Mouse (Mus musculus) gastrocnemius, adult 2 months (tissue): ENCODE results near the gene Npas2. TPM values are rescaled to one million over a fixed set of nuclear protein-coding genes. Genes with fewer than 3 reads are reported as not detected.

Experiments used
- DNase-seq: peaks from one replicate; pipeline ENCODE4 v3.0.0; 2022
- H3K27ac ChIP-seq: fragments of 200-600 bp; 2 replicates; pipeline ENCODE4 v1.8.1; 2022; ENCODE audit warnings: mild to moderate bottlenecking
- H3K4me3 ChIP-seq: fragments of 200-600 bp; 2 replicates; pipeline ENCODE4 v1.8.1; 2022; ENCODE audit warnings: mild to moderate bottlenecking, moderate library complexity
- CTCF ChIP-seq: fragments of 200-600 bp; IDR thresholded peaks from 2 replicates; pipeline ENCODE4 v1.8.1; 2022; ENCODE audit warnings: antibody characterized with exemption, mild to moderate bottlenecking, moderate library complexity
- intact Hi-C: fragments of 180-260 bp; cut with DNase I; formaldehyde crosslinking; loops from one replicate; pipeline ENCODE4 v1.15.1; 2025
- total RNA-seq, 2 experiments: library from RNA; stranded (reverse); gene quantifications; 2 replicates each; pipeline ENCODE4 v1.2.3; 2021

The Npas2 gene
- total RNA-seq, 2 experiments from 2014 or later = 0.51 to 4.4 TPM

DNA sequence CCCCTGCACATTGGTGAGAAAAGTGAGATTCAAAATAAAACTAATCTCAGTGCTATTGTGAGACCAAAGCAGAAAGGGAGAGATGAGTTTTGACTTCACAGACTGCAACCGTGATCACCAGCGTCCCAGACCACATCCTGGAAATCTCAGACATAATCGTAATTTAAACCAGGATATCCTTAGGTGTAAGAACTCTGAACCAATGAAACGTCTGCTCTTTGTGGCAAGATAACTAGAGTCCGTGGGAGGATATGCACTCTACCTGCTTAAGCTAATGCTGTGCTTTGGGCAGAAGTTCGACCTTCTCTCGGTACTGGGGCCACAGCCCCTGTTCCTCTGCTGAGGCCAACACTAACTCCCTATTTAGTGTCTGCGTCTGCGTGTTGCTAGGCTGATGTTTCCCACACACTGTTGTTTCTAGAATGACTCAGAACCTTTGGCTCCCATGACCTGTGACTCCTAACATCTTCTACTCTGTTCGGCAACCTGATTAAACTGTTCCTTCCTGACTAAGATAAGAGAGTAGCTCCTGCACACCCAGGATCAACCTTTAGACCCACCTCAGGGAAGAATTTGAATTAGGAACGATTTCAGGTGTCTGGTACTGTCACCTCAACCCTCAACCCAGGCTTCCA, 41.4 kb downstream of the Npas2 start:
- no peak for TF ChIP-seq CTCF
- Histone ChIP-seq H3K27ac (no peak overlapping the region), H3K4me3 (no peak overlapping the region)
- intact Hi-C loops = no loop called here
- DNase-seq = no peak

GRCm38 (mm10) chr1:39237503-39238255, 44.1 kb downstream of the Npas2 start:
- DNase-seq = no peak
- no peak overlapping the region for H3K4me3 ChIP-seq
- TF ChIP-seq CTCF = no peak
- intact Hi-C loops = no loop called here
- no peak overlapping the region for H3K27ac ChIP-seq

- TF ChIP-seq CTCF = no peak
- intact Hi-C loops = no loop called here
These were observed 47.5 kb downstream of the Npas2 start for GRCm38 (mm10) chr1:39240860-39241584.

GRCm38 (mm10) chr1:39244726-39245125, 51.2 kb downstream of the Npas2 start:
- no peak overlapping the region for H3K4me3 ChIP-seq
- TF ChIP-seq CTCF = no peak
- no peak overlapping the region for H3K27ac ChIP-seq
- DNase-seq = no peak
- intact Hi-C loops = no loop called here

More at GRCm38 (mm10) chr1:39240860-39241584, 47.5 kb downstream of the Npas2 start:
- Histone ChIP-seq H3K27ac (no peak overlapping the region), H3K4me3 (no peak overlapping the region)
- no peak for DNase-seq

DNA sequence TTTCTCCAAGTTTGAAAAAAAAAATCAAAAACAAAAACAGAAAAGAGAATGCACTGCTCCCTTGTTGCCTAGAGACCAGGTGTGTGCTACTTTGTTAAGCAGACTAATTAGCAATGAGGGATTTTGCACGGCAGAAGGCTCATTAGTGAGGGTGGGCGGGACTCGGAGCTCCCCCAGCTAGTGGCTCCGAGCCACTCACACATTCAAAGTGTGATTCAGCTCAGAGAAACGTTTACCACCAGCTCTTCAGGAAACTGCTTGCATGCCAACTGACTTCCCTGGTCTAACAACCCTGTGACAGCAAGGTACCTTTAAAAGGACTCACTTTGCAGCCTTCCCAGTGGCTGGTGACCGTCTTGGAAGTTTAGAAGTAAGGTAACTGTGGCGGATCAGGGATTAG, 58.1 kb downstream of the Npas2 start:
- no peak for TF ChIP-seq CTCF
- no peak overlapping the region for H3K27ac ChIP-seq
- intact Hi-C loops = loop anchor here (10.0 kb wide), 1 partner anchor 237 kb away; no protein-coding TSS in a partner anchor
- no peak overlapping the region for H3K4me3 ChIP-seq
- no peak for DNase-seq

- peak; percentile 54 for TF ChIP-seq CTCF
- peak; percentile 38 for DNase-seq
- no peak overlapping the region for H3K4me3 ChIP-seq
- intact Hi-C loops = loop anchor here (10.0 kb wide), 1 partner anchor 239 kb away; no protein-coding TSS in a partner anchor
- no peak overlapping the region for H3K27ac ChIP-seq
These were observed 60.2 kb downstream of the Npas2 start for GRCm38 (mm10) chr1:39253771-39254170.

GRCm38 (mm10) chr1:39256051-39256450, 62.5 kb downstream of the Npas2 start:
- no peak overlapping the region for H3K4me3 ChIP-seq
- peak overlapping the region; percentile 54; the same call in 1 of the 2 replicates for H3K27ac ChIP-seq
- no peak for TF ChIP-seq CTCF
- intact Hi-C loops = loop anchor here (10.0 kb wide), 1 partner anchor 241 kb away; no protein-coding TSS in a partner anchor
- DNase-seq = no peak

- peak overlapping the region; percentile 54 for H3K27ac ChIP-seq
- peak; percentile 44 for DNase-seq
- TF ChIP-seq CTCF = no peak
- H3K4me3 ChIP-seq = no peak overlapping the region
- intact Hi-C loops = loop anchor here (10.0 kb wide), 1 partner anchor 242 kb away; no protein-coding TSS in a partner anchor
These were observed 63.2 kb downstream of the Npas2 start for GRCm38 (mm10) chr1:39256513-39257330.

- Histone ChIP-seq H3K4me3 (no peak overlapping the region), H3K27ac (peak overlapping the region; percentile 54)
- TF ChIP-seq CTCF = no peak
- DNase-seq = no peak
- intact Hi-C loops = loop anchor here (10.0 kb wide), 1 partner anchor 242 kb away; no protein-coding TSS in a partner anchor
These were observed 63.7 kb downstream of the Npas2 start for GRCm38 (mm10) chr1:39257331-39257594.

GRCm38 (mm10) chr1:39259668-39260067, 66.1 kb downstream of the Npas2 start:
- intact Hi-C loops = loop anchor here (10.0 kb wide), 1 partner anchor 245 kb away; no protein-coding TSS in a partner anchor
- Histone ChIP-seq H3K4me3 (no peak overlapping the region), H3K27ac (no peak overlapping the region)
- no peak for DNase-seq
- TF ChIP-seq CTCF = no peak

DNA sequence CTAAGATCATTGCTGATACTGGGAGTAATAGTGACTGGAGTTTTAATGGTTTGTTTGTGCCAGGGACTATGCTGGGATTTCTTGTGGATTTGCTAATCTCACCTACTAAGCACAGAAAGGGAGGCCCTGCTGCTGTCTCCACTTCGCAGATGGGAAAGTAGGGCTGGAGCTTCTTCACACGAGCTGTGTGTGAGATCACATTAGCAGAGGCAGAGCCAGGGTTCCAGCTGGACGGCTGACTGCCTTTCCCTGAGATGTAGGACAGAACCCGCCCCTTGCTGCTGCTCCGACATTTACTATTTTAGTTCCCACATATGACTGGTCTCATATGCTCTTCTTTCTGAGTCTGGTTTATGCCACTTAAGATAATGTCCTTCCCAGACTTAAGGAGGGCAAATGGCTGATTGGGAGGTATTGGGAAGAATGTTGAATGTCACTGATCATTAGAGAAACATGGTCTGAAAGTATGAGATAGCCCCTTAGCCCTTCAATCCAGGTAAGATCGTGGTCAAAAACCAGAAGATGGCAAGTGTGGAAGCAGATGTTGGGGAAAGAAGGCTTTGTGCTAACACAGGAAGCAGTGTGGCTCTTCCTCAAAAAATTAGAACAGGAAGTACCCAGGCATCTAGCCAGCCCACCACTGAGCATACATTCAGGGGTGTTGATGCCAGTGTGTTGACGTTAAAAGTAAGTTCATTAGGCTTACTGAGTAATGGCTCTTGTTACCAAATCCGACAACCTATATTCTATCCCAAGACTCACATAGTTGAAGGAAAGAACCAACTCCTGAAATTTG, 66.8 kb downstream of the Npas2 start:
- no peak overlapping the region for H3K4me3 ChIP-seq
- intact Hi-C loops = no loop called here
- no peak overlapping the region for H3K27ac ChIP-seq
- DNase-seq = peak; percentile 25
- TF ChIP-seq CTCF = no peak
